Mouse (Mus musculus) MEL (cell line): ENCODE measurements around the gene Ripk3. TPM values are rescaled to one million over a fixed set of nuclear protein-coding genes. Genes with fewer than 3 reads are reported as not detected.

Experiments used
- DNase-seq: peaks from one replicate; pipeline ENCODE4 v3.0.0; 2011; ENCODE audit warnings: low read depth, low spot score
- H3K27ac ChIP-seq: 2 replicates; pipeline ENCODE4 v1.5.1; 2012; ENCODE audit warnings: low read depth, mild to moderate bottlenecking, control low read depth, low read length, moderate library complexity; ENCODE audit not compliant: control insufficient read depth
- H3K27me3 ChIP-seq, 2 experiments: fragments of 150-350 bp in 1 of 2; sonication (generic) in 1 of 2; 2 replicates each; pipeline ENCODE4 v1.6.1; 2012; ENCODE audit warnings: low read length in 2 of 2, mild to moderate bottlenecking in 2 of 2, improper control_type of control experiment in 1 of 2, moderate library complexity in 1 of 2; ENCODE audit not compliant: insufficient read depth in 2 of 2, control insufficient read depth in 1 of 2
- H3K36me3 ChIP-seq, 2 experiments: 2 replicates each; pipeline ENCODE4 v1.6.1; 2012 to 2014; ENCODE audit warnings: low read length in 2 of 2, improper control_type of control experiment in 1 of 2, inconsistent platforms in 1 of 2, mild to moderate bottlenecking in 1 of 2; ENCODE audit not compliant: insufficient read depth in 2 of 2, control insufficient read depth in 1 of 2
- H3K4me1 ChIP-seq, 2 experiments: fragments of 150-350 bp in 1 of 2; sonication (generic) in 1 of 2; 2 replicates each; pipeline ENCODE4 v1.6.1; 2012; ENCODE audit warnings: low read length in 2 of 2, improper control_type of control experiment in 1 of 2, mild to moderate bottlenecking in 1 of 2; ENCODE audit not compliant: insufficient read depth in 2 of 2, control insufficient read depth in 1 of 2
- H3K4me3 ChIP-seq, 2 experiments: fragments of 150-350 bp in 1 of 2; sonication (generic) in 1 of 2; 2 replicates each; pipeline ENCODE4 v1.5.1; 2012; ENCODE audit warnings: low read depth in 2 of 2, low read length in 2 of 2, mild to moderate bottlenecking in 2 of 2, moderate library complexity in 2 of 2, control low read depth in 1 of 2, improper control_type of control experiment in 1 of 2; ENCODE audit not compliant: control insufficient read depth in 1 of 2, insufficient read depth in 1 of 2
- H3K79me2 ChIP-seq: 2 replicates; pipeline ENCODE4 v1.6.1; 2012; ENCODE audit warnings: mild to moderate bottlenecking, low read length, moderate library complexity; ENCODE audit not compliant: control insufficient read depth, poor library complexity, insufficient read depth
- H3K9ac ChIP-seq: 2 replicates; pipeline ENCODE4 v1.6.1; 2012; ENCODE audit warnings: low read depth, mild to moderate bottlenecking, control low read depth, low read length, moderate library complexity; ENCODE audit not compliant: control insufficient read depth, poor library complexity, severe bottlenecking
- H3K9me3 ChIP-seq: fragments of 150-350 bp; sonication (generic); replicated peaks from 2 replicates; pipeline ENCODE4 v1.6.1; 2012; ENCODE audit warnings: mild to moderate bottlenecking, low read length, improper control_type of control experiment, moderate library complexity; ENCODE audit not compliant: insufficient read depth
- CHD2 ChIP-seq: IDR thresholded peaks from 2 replicates; pipeline ENCODE4 v1.6.1; 2011; ENCODE audit warnings: low read length, improper control_type of control experiment
- EP300 ChIP-seq, 2 experiments: IDR thresholded peaks; 2 replicates each; pipeline ENCODE4 v1.6.1; 2011; ENCODE audit warnings: improper control_type of control experiment in 2 of 2, low read length in 2 of 2, low read depth in 1 of 2, mild to moderate bottlenecking in 1 of 2
- ETS1 ChIP-seq: IDR thresholded peaks from 2 replicates; pipeline ENCODE4 v1.6.1; 2012; ENCODE audit warnings: low read depth, mild to moderate bottlenecking, inconsistent platforms, low read length, improper control_type of control experiment, moderate library complexity
- GABPA ChIP-seq: IDR thresholded peaks from 2 replicates; pipeline ENCODE4 v1.6.1; 2012; ENCODE audit warnings: low read depth, mild to moderate bottlenecking, inconsistent platforms, low read length, improper control_type of control experiment, moderate library complexity
- GATA1 ChIP-seq: IDR thresholded peaks from 2 replicates; pipeline ENCODE4 v1.6.1; 2011; ENCODE audit warnings: low read depth, low read length, improper control_type of control experiment
- HCFC1 ChIP-seq: IDR thresholded peaks from 2 replicates; pipeline ENCODE4 v1.6.1; 2012; ENCODE audit warnings: low read depth, mild to moderate bottlenecking, inconsistent platforms, low read length, improper control_type of control experiment, moderate library complexity
- MAFK ChIP-seq: IDR thresholded peaks from 2 replicates; pipeline ENCODE4 v1.6.1; 2011; ENCODE audit warnings: low read depth, mild to moderate bottlenecking, low read length, improper control_type of control experiment, borderline replicate concordance
- MAX ChIP-seq: IDR thresholded peaks from 2 replicates; pipeline ENCODE4 v1.6.1; 2011; ENCODE audit warnings: low read length, improper control_type of control experiment
- MAZ ChIP-seq: IDR thresholded peaks from 2 replicates; pipeline ENCODE4 v1.6.1; 2012; ENCODE audit warnings: low read depth, mild to moderate bottlenecking, inconsistent platforms, low read length, improper control_type of control experiment
- MEF2A ChIP-seq: IDR thresholded peaks from 2 replicates; pipeline ENCODE4 v1.6.1; 2014; ENCODE audit warnings: low read depth, mild to moderate bottlenecking, inconsistent platforms, low read length, improper control_type of control experiment; ENCODE audit not compliant: poor library complexity, insufficient replicate concordance, severe bottlenecking; ENCODE audit errors: extremely low read depth
- MXI1 ChIP-seq: IDR thresholded peaks from 2 replicates; pipeline ENCODE4 v1.6.1; 2011; ENCODE audit warnings: mild to moderate bottlenecking, low read depth, low read length, improper control_type of control experiment
- MYC ChIP-seq: IDR thresholded peaks from 2 replicates; pipeline ENCODE4 v1.6.1; 2011; ENCODE audit warnings: low read depth, mild to moderate bottlenecking, low read length, improper control_type of control experiment, moderate library complexity
- NELFE ChIP-seq: IDR thresholded peaks from 2 replicates; pipeline ENCODE4 v1.6.1; 2011; ENCODE audit warnings: low read depth, low read length, improper control_type of control experiment
- POLR2A ChIP-seq, 2 experiments: IDR thresholded peaks; 2 replicates each; pipeline ENCODE4 v1.6.1; 2011 to 2012; ENCODE audit warnings: low read length in 2 of 2, mild to moderate bottlenecking in 2 of 2, control low read depth in 1 of 2, improper control_type of control experiment in 1 of 2, low read depth in 1 of 2, moderate library complexity in 1 of 2; ENCODE audit not compliant: control insufficient read depth in 1 of 2, insufficient read depth in 1 of 2, poor library complexity in 1 of 2
- POLR2AphosphoS2 ChIP-seq: IDR thresholded peaks from 2 replicates; pipeline ENCODE4 v1.6.1; 2011; ENCODE audit warnings: low read length, improper control_type of control experiment
- RCOR1 ChIP-seq: IDR thresholded peaks from 2 replicates; pipeline ENCODE4 v1.6.1; 2012; ENCODE audit warnings: low read depth, mild to moderate bottlenecking, inconsistent platforms, low read length, improper control_type of control experiment
- SIN3A ChIP-seq: IDR thresholded peaks from 2 replicates; pipeline ENCODE4 v1.6.1; 2012; ENCODE audit warnings: low read length, improper control_type of control experiment, inconsistent platforms
- SMC3 ChIP-seq: IDR thresholded peaks from 2 replicates; pipeline ENCODE4 v1.6.1; 2011; ENCODE audit warnings: low read depth, low read length, improper control_type of control experiment
- TBP ChIP-seq: IDR thresholded peaks from 2 replicates; pipeline ENCODE4 v1.8.0; 2011; ENCODE audit warnings: low read depth, low read length, improper control_type of control experiment
- TCF12 ChIP-seq: IDR thresholded peaks from 2 replicates; pipeline ENCODE4 v1.6.1; 2014; ENCODE audit warnings: low read depth, mild to moderate bottlenecking, inconsistent platforms, low read length, improper control_type of control experiment, moderate library complexity
- UBTF ChIP-seq: IDR thresholded peaks from 2 replicates; pipeline ENCODE4 v1.6.1; 2012; ENCODE audit warnings: low read depth, mild to moderate bottlenecking, inconsistent platforms, low read length, improper control_type of control experiment, moderate library complexity, borderline replicate concordance; ENCODE audit not compliant: insufficient read depth
- USF1 ChIP-seq: IDR thresholded peaks from 2 replicates; pipeline ENCODE4 v1.6.1; 2014; ENCODE audit warnings: low read depth, mild to moderate bottlenecking, inconsistent platforms, low read length, improper control_type of control experiment, moderate library complexity
- ZMIZ1 ChIP-seq: IDR thresholded peaks from 2 replicates; pipeline ENCODE4 v1.6.1; 2012; ENCODE audit warnings: low read depth, mild to moderate bottlenecking, inconsistent platforms, low read length, improper control_type of control experiment, moderate library complexity
- ZNF384 ChIP-seq: IDR thresholded peaks from 2 replicates; pipeline ENCODE4 v1.6.1; 2012; ENCODE audit warnings: low read depth, mild to moderate bottlenecking, inconsistent platforms, low read length, improper control_type of control experiment
- polyA plus RNA-seq, 2 experiments: library from polyadenylated mRNA; stranded (reverse) in 1 of 2; unstranded in 1 of 2; fragments of >175 nt in 1 of 2; fragments of >200 nt in 1 of 2; gene quantifications; 2 replicates each; pipeline versions ENCODE4 v1.2.1 to v1.2.4; 2012; ENCODE audit warnings: low replicate concordance in 2 of 2, low read depth in 1 of 2; ENCODE audit not compliant: insufficient read length in 2 of 2, insufficient read depth in 1 of 2, missing spikeins in 1 of 2
- total RNA-seq: library from RNA; depleted of rRNA; stranded (reverse); fragments of 300-350 nt; gene quantifications from 2 replicates; pipeline ENCODE4 v1.2.3, GENCODE M21; 2012

Gene Ripk3
- total and polyA plus RNA-seq, 3 experiments = 67.1 to 124 (median 123) TPM

DNA sequence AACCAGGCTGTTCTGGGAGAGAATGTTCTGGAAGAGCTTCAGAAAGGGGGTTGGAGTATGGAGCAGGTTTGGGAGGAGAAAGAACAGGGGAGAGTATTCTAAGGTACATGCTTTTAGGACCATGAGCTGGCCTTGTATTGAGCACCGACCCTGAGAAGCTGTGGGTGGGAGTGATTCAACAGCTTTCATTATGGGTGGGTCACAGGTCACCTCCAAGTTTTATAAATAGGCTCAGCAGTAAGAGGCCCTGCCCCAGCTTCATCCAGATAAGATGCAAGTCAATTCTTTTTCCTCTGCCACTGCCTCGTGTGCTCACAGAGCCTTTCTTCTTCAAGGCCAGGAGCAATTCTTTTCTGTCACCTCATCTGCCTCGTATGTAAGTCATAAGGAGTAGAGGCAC is 11.5 kb downstream of the Ripk3 start:
- no peak for TF ChIP-seq MAZ
- no peak for TF ChIP-seq MAFK
- TF ChIP-seq GATA1 = no peak
- TF ChIP-seq MYC = no peak
- TF ChIP-seq ZNF384 = no peak
- no peak for TF ChIP-seq ETS1
- no peaks in the 10 kb centered on the region for H3K27me3 ChIP-seq
- H3K9me3 ChIP-seq = no peaks in the 10 kb centered on the region

DNA sequence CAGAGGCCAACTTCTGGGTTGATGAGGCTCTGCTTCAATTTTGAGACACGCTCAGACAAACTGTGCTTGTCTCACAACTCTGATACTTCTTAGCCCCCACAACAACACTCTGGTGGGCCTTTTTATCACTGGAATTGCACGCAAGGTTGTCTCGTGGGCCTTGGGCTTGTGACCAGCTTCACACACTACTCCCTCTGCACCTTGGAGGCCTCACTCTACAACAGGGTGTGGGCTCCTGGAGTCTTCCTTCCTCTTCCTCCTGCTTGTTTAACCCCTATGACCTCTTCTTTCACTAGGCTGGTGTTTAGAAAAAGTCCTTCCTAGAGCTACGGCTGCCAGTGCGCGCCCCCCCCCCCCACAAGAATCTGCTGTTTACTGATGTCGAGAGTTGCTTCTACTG is 12.0 kb downstream of the Ripk3 start:
- H3K79me2 ChIP-seq = no peaks in the 10 kb centered on the region
- no peaks in the 10 kb centered on the region for H3K9me3 ChIP-seq
- no peak for DNase-seq
- no peak overlapping the region for H3K27ac ChIP-seq
- no peak overlapping the region for H3K4me3 ChIP-seq
- H3K27me3 ChIP-seq = no peaks in the 10 kb centered on the region
- TF ChIP-seq MEF2A (no peak), TBP (no peak)
- H3K36me3 ChIP-seq = peaks cover 0 to 7% of the 10 kb centered on the region in 2 experiments; a peak in 2 of 4 replicates
- peaks cover 5 to 16% of the 10 kb centered on the region in 2 experiments; a peak in 3 of 4 replicates for H3K4me1 ChIP-seq
- no peak overlapping the region for H3K9ac ChIP-seq

More for the DNA sequence above, 11.5 kb downstream of the Ripk3 start:
- H3K27ac ChIP-seq = no peak overlapping the region
- H3K79me2 ChIP-seq = no peaks in the 10 kb centered on the region
- no peak overlapping the region for H3K9ac ChIP-seq
- DNase-seq = no peak
- H3K4me1 ChIP-seq = peaks cover 5 to 16% of the 10 kb centered on the region in 2 experiments; a peak in 3 of 4 replicates
- H3K4me3 ChIP-seq = no peak overlapping the region
- H3K36me3 ChIP-seq = peaks cover 0 to 7% of the 10 kb centered on the region in 2 experiments; a peak in 2 of 4 replicates

DNA sequence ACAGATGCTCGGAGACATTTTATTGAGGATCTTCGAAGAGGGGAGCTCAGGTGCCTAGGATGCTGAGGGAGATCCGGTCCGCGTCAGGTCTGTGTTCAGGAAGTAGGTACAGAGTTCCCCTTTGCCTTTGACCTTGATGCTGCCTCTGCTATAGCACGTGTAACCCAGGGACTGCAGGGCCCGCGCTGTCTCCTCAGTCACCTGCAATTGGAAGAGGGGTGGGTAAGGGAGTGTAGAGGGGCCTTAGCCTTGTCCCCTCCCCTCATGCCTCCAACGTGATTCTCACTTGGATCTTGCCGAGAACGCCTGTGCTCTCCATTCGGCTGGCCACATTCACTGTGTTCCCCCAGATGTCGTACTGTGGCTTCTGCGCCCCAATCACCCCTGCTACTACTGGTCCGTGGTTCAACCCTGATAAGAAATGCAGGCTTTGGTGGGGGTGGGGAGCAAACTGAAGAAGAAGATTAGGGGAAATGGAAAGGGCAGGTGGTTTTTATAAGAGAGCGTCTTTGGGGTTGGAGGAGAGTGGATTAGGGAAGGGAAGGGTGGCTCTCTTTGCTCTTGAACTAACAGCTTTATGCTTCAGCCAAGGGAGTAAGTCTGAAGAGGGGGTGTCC is 19.5 kb downstream of the Ripk3 start:
- Histone ChIP-seq H3K79me2 (peaks cover 2% of the 10 kb centered on the region; the same call in 1 of the 2 replicates), H3K9ac (peak overlapping the region; percentile 77), H3K4me3 (peak overlapping the region; percentile 6 to 40; a peak in 3 of 4 replicates), H3K4me1 (peaks cover 6 to 42% of the 10 kb centered on the region in 2 experiments), H3K27ac (peak overlapping the region; percentile 95), H3K9me3 (no peaks in the 10 kb centered on the region), H3K27me3 (no peaks in the 10 kb centered on the region), H3K36me3 (peaks cover 0 to 18% of the 10 kb centered on the region in 2 experiments; a peak in 2 of 4 replicates)
- DNase-seq = peak; percentile 94
- peak; percentile 88 for TF ChIP-seq GATA1
- peak in 1 of 2 experiments; percentile 58; a peak in 2 of 4 replicates for TF ChIP-seq POLR2A (IDR thresholded peaks at IDR 0.05; ENCODE audit: control insufficient read depth in 1 of 2, insufficient read depth in 1 of 2, low read depth in 1 of 2, low read length in 2 of 2, poor library complexity in 1 of 2)
- TF ChIP-seq ZMIZ1 = peak; percentile 57
- TF ChIP-seq NELFE = peak; percentile 53
- no peak for TF ChIP-seq SMC3
- no peak for TF ChIP-seq MAFK
- no peak for TF ChIP-seq GABPA
- TF ChIP-seq CHD2 = peak; percentile 74
- TF ChIP-seq POLR2AphosphoS2 = peak; percentile 63; the same call in 1 of the 2 replicates
- TF ChIP-seq ZNF384 = no peak; the same call in 1 of the 2 replicates
- TF ChIP-seq TCF12 = peak; percentile 91
- peak; percentile 90 for TF ChIP-seq MAX
- TF ChIP-seq MXI1 = peak; percentile 65
- peak; percentile 62; the same call in 1 of the 2 replicates for TF ChIP-seq ETS1
- TF ChIP-seq RCOR1 = peak; percentile 52; the same call in 1 of the 2 replicates
- TF ChIP-seq UBTF = no peak
- peak; percentile 65 to 89 for TF ChIP-seq EP300 (IDR thresholded peaks at IDR 0.05; ENCODE audit: low read depth in 1 of 2, low read length in 2 of 2)
- no peak for TF ChIP-seq USF1
- TF ChIP-seq HCFC1 = peak; percentile 72
- peak; percentile 82 for TF ChIP-seq SIN3A
- TF ChIP-seq MEF2A = no peak
